ENCODE assay signal across 11 mouse cellular contexts in genomic region chr13:78643023-78643422, GRCm38 (mm10).
DNase-seq lines count a peak whose midpoint lies in the region; ATAC-seq lines count a peak whose summit lies in the region.
"Had no signal": no experiment of that assay in that cellular context is flagged by ENCODE, and none has a peak within 500 bp of the region (broad histone marks: within the 10 kb centered on the region; RNA-seq: fewer than 3 reads in every experiment).

No protein-coding gene starts in this region.

- H3K4me2 ChIP-seq in hindbrain, embryonic 12.5 days (replicated peaks): no peak overlapping the region
- H3K4me2 ChIP-seq in neural tube, embryonic 11.5 days (ENCODE audit: low read depth): no peak overlapping the region
- H3K4me2 ChIP-seq in kidney, embryonic 15.5 days: no peak overlapping the region
- H3K4me2 ChIP-seq: liver, embryonic 15.5 days had no signal

- peak overlapping the region; percentile 14; the same call in 1 of the 2 replicates for H3K27ac ChIP-seq in brown adipose tissue, adult 24 weeks (replicated peaks; ENCODE audit: low read depth, low read length)
- peak overlapping the region; percentile 8; the same call in 1 of the 2 replicates for H3K27ac ChIP-seq in embryonic facial prominence, embryonic 10.5 days (replicated peaks)
- no peak overlapping the region for H3K27ac ChIP-seq in hindbrain, embryonic 12.5 days
- no peak overlapping the region for H3K27ac ChIP-seq in neural tube, embryonic 11.5 days (ENCODE audit: low read depth, low read length)
- no peak overlapping the region for H3K27ac ChIP-seq in kidney, embryonic 15.5 days
- H3K27ac ChIP-seq: liver, embryonic 15.5 days had no signal

- H3K4me3 ChIP-seq in brown adipose tissue, adult 24 weeks (ENCODE audit: insufficient read depth, low read depth, low read length): no peak overlapping the region
- H3K4me3 ChIP-seq in embryonic facial prominence, embryonic 10.5 days: no peak overlapping the region
- H3K4me3 ChIP-seq in hindbrain, embryonic 12.5 days: no peak overlapping the region
- no peak overlapping the region for H3K4me3 ChIP-seq in neural tube, embryonic 11.5 days (ENCODE audit: low read depth, low read length)
- H3K4me3 ChIP-seq in kidney, embryonic 15.5 days (replicated peaks): no peak overlapping the region
- H3K4me3 ChIP-seq: liver, embryonic 15.5 days had no signal

- no peaks in the 10 kb centered on the region for H3K36me3 ChIP-seq in embryonic facial prominence, embryonic 10.5 days (replicated peaks)
- H3K36me3 ChIP-seq in hindbrain, embryonic 12.5 days: no peaks in the 10 kb centered on the region
- H3K36me3 ChIP-seq in neural tube, embryonic 11.5 days (ENCODE audit: control insufficient read depth, insufficient read depth, low read length): no peaks in the 10 kb centered on the region
- no peaks in the 10 kb centered on the region for H3K36me3 ChIP-seq in kidney, embryonic 15.5 days
- H3K36me3 ChIP-seq: liver, embryonic 15.5 days had no signal

- no peaks in the 10 kb centered on the region for H3K9me3 ChIP-seq in embryonic facial prominence, embryonic 10.5 days
- H3K9me3 ChIP-seq in hindbrain, embryonic 12.5 days (replicated peaks): no peaks in the 10 kb centered on the region
- no peaks in the 10 kb centered on the region for H3K9me3 ChIP-seq in neural tube, embryonic 11.5 days (ENCODE audit: control insufficient read depth, low read length)
- H3K9me3 ChIP-seq in kidney, embryonic 15.5 days (replicated peaks): no peaks in the 10 kb centered on the region
- H3K9me3 ChIP-seq: liver, embryonic 15.5 days had no signal

- DNase-seq in embryonic facial prominence, embryonic 10.5 days (ENCODE audit: low spot score): peak; percentile 48
- DNase-seq in neural tube, embryonic 11.5 days (ENCODE audit: low spot score): peak; percentile 36
- no peak for DNase-seq in cerebellum, adult 9-11 months
- no peak for DNase-seq in testis, postnatal 10 days (ENCODE audit: low spot score)
- DNase-seq: cerebellum, adult 9-10 months; spleen, adult 18-20 months had no signal

- 0% methylated on average over 3 of the region's 3 CpGs for WGBS in embryonic facial prominence, embryonic 10.5 days
- 0% methylated on average over 3 of the region's 3 CpGs for WGBS in hindbrain, embryonic 12.5 days
- 4% methylated on average over 3 of the region's 3 CpGs for WGBS in neural tube, embryonic 11.5 days
- 12% methylated on average over 3 of the region's 3 CpGs for WGBS in kidney, embryonic 15.5 days

- H3K9ac ChIP-seq in hindbrain, embryonic 12.5 days: no peak overlapping the region
- no peak overlapping the region for H3K9ac ChIP-seq in neural tube, embryonic 11.5 days (ENCODE audit: low read length)
- no peak overlapping the region for H3K9ac ChIP-seq in kidney, embryonic 15.5 days
- H3K9ac ChIP-seq: liver, embryonic 15.5 days had no signal

- peak; percentile 56; the same call in 1 of the 2 replicates for ATAC-seq in hindbrain, embryonic 12.5 days (ENCODE audit: low FRiP score)
- ATAC-seq in neural tube, embryonic 11.5 days (ENCODE audit: insufficient read depth, low FRiP score, low TSS enrichment): no peak
- ATAC-seq in kidney, embryonic 15.5 days (replicated peaks; ENCODE audit: low FRiP score): no peak
- ATAC-seq: inflammation-experienced regulatory T-cells, adult 6 months had no signal

- H3K4me1 ChIP-seq in brown adipose tissue, adult 24 weeks (ENCODE audit: control insufficient read depth, insufficient read depth, insufficient read length, low read length): no peaks in the 10 kb centered on the region
- peaks cover 17% of the 10 kb centered on the region for H3K4me1 ChIP-seq in embryonic facial prominence, embryonic 10.5 days
- H3K4me1 ChIP-seq in hindbrain, embryonic 12.5 days: peaks cover 4% of the 10 kb centered on the region
- peaks cover 6% of the 10 kb centered on the region for H3K4me1 ChIP-seq in neural tube, embryonic 11.5 days (ENCODE audit: control insufficient read depth, insufficient read depth, low read length)
- no peaks in the 10 kb centered on the region for H3K4me1 ChIP-seq in kidney, embryonic 15.5 days
- H3K4me1 ChIP-seq: liver, embryonic 15.5 days had no signal

- H3K27me3 ChIP-seq in embryonic facial prominence, embryonic 10.5 days (replicated peaks; ENCODE audit: low read depth, poor library complexity, severe bottlenecking): no peaks in the 10 kb centered on the region
- H3K27me3 ChIP-seq in hindbrain, embryonic 12.5 days: no peaks in the 10 kb centered on the region
- no peaks in the 10 kb centered on the region for H3K27me3 ChIP-seq in neural tube, embryonic 11.5 days (ENCODE audit: control insufficient read depth, insufficient read depth, low read length)
- H3K27me3 ChIP-seq in kidney, embryonic 15.5 days: no peaks in the 10 kb centered on the region
- H3K27me3 ChIP-seq: liver, embryonic 15.5 days had no signal

Comparison
In these comparisons a context has a peak if more than half of its experiments do, and no peak if none do; other contexts are left out.
1. H3K27ac ChIP-seq: peak in brown adipose tissue, adult 24 weeks (single experiment) and embryonic facial prominence, embryonic 10.5 days (single experiment); none in hindbrain, embryonic 12.5 days (single experiment), neural tube, embryonic 11.5 days (single experiment) and kidney, embryonic 15.5 days (single experiment).
2. DNase-seq: peak in embryonic facial prominence, embryonic 10.5 days (single experiment) and neural tube, embryonic 11.5 days (single experiment); none in cerebellum, adult 9-11 months (single experiment) and testis, postnatal 10 days (single experiment).